Mouse (Mus musculus) spleen, adult 2 months (tissue): ENCODE results near the gene Slc25a44.

Experiments
- CTCF ChIP-seq: fragments of 200-500 bp; IDR thresholded peaks from 2 replicates; pipeline ENCODE4 v1.5.1; 2011; ENCODE audit warnings: mild to moderate bottlenecking, inconsistent platforms; ENCODE audit not compliant: insufficient read depth, insufficient read length, insufficient replicate concordance; ENCODE audit errors: extremely low read depth
- POLR2A ChIP-seq: fragments of 200-500 bp; IDR thresholded peaks from 2 replicates; pipeline ENCODE4 v1.6.1; 2011; ENCODE audit warnings: low read depth, low read length, inconsistent platforms

DNA sequence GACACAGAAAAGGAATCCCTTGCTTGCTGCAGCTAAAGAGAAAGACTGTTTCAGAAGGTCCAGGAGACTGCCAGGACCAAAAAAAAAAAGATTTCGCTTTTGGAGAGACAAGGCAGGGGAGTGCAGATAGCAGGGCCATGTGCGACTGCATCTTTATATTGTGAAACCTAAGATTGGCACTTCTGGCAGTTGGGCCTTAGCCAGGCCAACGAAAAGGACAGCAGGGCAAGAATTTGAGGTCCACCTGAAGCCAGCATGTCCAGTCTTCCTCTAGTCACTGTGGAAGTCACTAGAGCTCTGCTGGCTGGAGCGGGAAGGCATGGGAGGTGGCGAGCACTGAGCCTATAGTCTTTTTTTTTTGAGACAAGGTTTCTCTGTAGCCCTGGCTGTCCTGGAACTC is 16.0 kb downstream of the Slc25a44 start:
- TF ChIP-seq CTCF (no peak), POLR2A (no peak)
